Mouse (Mus musculus) ES-E14 (cell line): ENCODE results near the gene Fkbpl.

Experiments
- HCFC1 ChIP-seq: IDR thresholded peaks from 2 replicates; pipeline ENCODE4 v1.6.1; 2012; ENCODE audit warnings: low read length, inconsistent platforms, borderline replicate concordance; ENCODE audit not compliant: insufficient read depth
- ZNF384 ChIP-seq: IDR thresholded peaks from 2 replicates; pipeline ENCODE4 v1.6.1; 2012; ENCODE audit warnings: low read depth, low read length, inconsistent platforms

DNA sequence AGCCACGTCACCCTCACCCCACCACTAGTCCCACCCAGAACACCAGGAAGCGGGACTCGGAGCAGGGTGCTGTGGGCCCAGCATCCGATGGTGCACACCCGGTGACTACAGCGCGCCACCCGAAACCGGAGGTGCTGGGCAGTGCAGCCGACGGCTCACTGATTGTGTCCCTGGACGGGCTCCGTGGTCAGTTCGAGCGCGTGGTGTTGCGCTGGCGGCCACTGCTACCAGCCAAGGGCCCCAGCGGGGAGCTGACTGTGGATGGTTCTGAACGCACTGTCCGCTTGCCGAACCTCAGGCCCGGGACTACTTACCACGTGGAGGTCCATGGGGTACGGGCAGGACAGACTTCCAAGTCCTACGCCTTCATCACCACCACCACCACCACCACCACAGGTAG, 35.6 kb downstream of the Fkbpl start:
- TF ChIP-seq HCFC1 = no peak
- TF ChIP-seq ZNF384 = no peak
